Mouse (Mus musculus): ENCODE results near the gene Aldh3b1.

Gene Aldh3b1

DNA sequence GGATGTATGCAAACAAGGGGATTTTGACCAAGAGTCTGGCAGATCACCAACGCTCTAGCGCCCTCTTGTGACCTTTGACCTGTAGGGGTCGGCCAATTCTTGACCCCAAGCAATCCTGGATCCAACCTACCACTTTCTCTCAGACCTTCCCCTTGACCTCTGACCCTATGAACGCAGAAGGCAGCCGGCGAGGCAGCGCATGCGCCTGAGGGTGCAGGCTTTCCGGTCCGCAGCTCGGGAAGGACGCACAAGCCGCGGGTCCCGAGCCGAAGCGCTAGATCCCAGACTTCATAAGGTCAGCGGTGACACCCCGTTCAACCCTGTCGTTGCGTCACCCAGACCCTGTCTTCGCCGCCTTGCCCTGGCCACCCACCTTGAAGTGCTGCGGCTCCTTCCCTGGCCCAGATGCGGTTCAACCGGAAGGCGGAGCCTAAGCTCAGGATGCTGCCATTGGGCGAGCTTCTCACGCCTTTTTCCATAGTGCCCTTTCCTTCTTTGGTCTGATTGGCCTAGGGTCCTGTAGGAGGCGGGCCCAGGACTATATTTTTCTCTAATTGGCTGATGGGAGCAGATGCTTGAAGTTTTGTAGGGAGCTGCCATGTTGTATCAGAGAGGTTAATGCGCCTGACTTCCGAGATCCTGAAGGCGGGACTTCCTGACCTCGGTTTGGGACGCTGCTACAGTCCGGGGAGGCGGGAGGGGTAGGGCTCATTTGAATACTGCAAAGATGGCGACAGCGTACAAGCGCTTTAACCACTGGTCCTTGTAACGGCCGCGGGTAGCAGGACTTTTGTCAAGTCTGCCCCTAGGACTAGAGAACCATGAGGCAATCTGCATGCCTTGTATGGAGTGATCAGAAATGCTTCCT lies 17.0 kb downstream of the Aldh3b1 start, which contains the start of gene Ndufs8:
TSS of gene Ndufs8 (minus strand) at position 438 of the 868 bp plus-strand sequence.
- DNase-seq (ENCODE audit: low read depth, low spot score), result peak; percentile 96

DNA sequence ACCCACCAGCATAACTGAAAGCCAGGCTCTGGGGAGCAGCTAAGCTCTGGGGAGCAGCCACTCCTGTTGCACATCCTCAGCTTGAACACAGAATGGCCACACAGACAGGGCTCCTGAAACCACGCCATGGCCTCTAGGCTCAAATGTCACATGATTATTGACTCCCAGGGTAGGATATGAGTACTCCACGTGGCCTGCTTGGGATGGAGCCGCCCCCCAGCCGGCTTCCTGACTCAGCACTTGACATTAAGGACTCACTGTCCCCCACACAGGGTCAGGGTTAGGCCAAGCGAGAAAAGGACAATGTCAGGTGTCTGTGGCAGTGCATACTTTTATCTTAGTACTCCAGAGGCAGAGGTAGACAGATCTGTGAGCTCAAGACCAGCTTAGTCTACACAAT lies 19.4 kb downstream of the Aldh3b1 start:
- no peak for DNase-seq (ENCODE audit: low read depth, low spot score)

GRCm38 (mm10) chr19:3907876-3908660 lies 21.5 kb downstream of the Aldh3b1 start:
- no peak for DNase-seq (ENCODE audit: low read depth, low spot score)

- no peak for DNase-seq (ENCODE audit: low read depth, low spot score)
These were observed 22.5 kb downstream of the Aldh3b1 start, which contains the start of gene Tcirg1 for GRCm38 (mm10) chr19:3906795-3907786. Gene Tcirg1 (minus strand): TSS chr19:3907133.

- DNase-seq (ENCODE audit: low read depth, low spot score), result no peak
These were observed 23.3 kb downstream of the Aldh3b1 start for GRCm38 (mm10) chr19:3906326-3906725.

GRCm38 (mm10) chr19:3905261-3905969 lies 24.2 kb downstream of the Aldh3b1 start:
- DNase-seq (ENCODE audit: low read depth, low spot score), result no peak

DNA sequence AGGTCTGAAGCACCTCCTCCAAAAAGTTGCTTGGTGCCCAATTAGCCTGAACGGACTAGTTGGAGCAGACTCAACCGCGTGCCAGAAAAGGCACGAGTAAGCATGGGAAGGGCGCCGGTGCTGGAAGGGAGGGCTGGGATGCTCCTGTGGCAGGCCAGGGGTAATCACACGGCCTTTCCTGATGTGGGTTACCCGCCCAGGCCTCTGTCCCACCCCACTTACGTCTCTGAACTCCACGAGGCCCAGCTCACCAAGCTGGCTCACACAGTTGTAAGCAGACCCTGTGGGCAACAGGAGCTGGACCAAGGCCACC lies 25.3 kb downstream of the Aldh3b1 start:
- DNase-seq (ENCODE audit: low read depth, low spot score), result no peak

GRCm38 (mm10) chr19:3903648-3904362 lies 25.8 kb downstream of the Aldh3b1 start:
- no peak for DNase-seq (ENCODE audit: low read depth, low spot score)

DNA sequence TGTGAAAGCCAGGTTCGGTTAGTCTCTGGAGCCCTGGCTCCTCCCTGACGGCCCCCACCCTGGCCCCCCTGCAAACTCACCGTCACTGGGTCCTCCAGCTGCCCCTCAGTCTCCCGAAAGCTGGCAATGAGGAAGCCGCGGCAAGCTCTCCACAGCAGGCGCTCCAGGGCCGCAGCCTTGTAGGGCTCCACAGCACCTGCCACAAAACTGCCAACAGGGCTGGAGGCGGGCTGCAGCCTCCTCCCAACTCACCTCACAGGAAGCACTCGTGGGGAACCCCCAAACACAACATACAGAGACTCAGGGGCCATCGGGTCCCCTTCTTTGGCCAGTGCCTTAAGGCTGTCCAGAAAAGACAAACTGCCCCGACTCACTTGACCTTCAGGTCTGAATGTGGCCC lies 26.6 kb downstream of the Aldh3b1 start:
- DNase-seq (ENCODE audit: low read depth, low spot score), result no peak

GRCm38 (mm10) chr19:3899618-3900017 lies 30.0 kb downstream of the Aldh3b1 start:
- no peak for DNase-seq (ENCODE audit: low read depth, low spot score)

DNA sequence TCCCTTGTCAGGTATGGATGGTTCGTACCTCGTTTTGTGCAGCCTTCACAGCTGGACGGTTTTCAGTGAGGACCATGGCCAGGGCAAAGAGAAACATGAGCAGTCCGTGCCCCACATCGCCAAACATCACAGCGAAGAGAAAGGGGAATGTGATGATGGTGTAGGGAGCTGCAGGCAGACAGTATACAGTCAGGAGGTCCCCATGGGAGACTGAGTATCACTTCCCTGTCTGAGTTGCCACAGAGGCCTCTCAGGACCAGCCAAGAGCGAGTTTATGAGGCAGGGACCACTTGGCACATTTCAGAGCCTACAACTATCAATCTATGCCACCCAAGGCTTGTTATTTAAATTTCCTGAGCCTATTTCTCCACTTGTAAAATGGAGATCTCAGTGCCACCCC lies 30.7 kb downstream of the Aldh3b1 start:
- no peak for DNase-seq (ENCODE audit: low read depth, low spot score)

DNA sequence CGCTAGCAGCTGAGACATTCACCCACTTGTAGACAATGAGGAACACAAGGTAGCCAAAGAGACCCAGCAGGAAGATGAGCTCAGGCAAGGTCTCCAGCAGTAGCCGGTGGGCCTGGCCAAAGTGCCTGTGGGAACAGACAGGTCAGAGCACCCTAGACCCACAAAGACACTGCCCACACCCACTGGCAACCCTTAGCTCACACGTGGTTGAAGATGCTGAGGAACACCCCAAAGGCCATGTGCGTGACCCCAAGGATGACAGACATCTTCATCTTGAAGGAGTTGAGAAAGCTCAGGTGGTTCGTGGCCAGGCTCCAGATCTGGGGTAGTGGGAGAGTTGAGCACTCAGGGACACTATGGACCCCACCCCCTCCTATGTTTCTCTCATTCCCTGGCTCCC lies 32.1 kb downstream of the Aldh3b1 start:
- DNase-seq (ENCODE audit: low read depth, low spot score), result no peak

GRCm38 (mm10) chr19:3896208-3896607 lies 33.4 kb downstream of the Aldh3b1 start:
- DNase-seq (ENCODE audit: low read depth, low spot score), result no peak

GRCm38 (mm10) chr19:3895171-3895631 lies 34.4 kb downstream of the Aldh3b1 start:
- DNase-seq (ENCODE audit: low read depth, low spot score), result no peak

DNA sequence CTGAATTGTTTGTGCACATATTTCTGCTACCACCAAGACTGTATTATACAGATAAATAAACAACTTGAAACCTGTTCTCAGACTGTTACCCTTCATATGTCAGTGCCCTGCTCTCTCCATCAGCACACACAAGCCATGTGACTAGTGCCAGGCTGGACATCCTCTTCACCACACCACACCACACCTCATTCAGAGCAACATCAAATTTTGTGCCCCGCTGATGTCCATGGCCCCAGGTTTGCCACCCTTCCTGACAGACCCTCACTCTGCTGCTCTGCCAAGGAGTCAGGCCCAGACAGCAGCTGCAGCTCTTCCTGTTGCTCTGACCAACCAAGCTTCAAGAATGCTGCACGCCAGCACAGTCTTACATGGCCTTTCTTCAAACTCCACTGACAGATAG lies 35.3 kb downstream of the Aldh3b1 start:
- DNase-seq (ENCODE audit: low read depth, low spot score), result no peak

- DNase-seq (ENCODE audit: low read depth, low spot score), result no peak
These were observed 36.0 kb downstream of the Aldh3b1 start for GRCm38 (mm10) chr19:3893545-3894116.

DNA sequence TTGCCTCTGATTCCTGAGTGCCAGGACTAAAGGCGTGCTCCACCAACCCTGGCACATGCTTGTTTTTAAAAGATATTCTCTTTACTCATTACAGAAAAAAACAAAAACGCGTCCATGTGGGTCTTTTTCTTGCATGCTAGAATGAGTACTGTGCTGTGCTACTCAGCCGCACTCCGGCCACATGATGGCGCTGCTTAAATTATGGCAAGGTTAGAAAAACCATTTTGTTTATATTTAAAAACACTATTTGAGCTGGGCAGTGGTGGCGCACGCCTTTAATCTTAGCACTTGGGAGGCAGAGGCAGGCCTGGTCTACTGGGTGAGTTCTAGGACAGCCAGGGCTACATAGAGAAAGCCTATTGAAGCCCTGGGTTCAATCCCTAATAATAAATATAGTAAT lies 39.4 kb downstream of the Aldh3b1 start:
- no peak for DNase-seq (ENCODE audit: low read depth, low spot score)

- no peak for DNase-seq (ENCODE audit: low read depth, low spot score)
These were observed 40.5 kb downstream of the Aldh3b1 start for GRCm38 (mm10) chr19:3889096-3889495.

DNA sequence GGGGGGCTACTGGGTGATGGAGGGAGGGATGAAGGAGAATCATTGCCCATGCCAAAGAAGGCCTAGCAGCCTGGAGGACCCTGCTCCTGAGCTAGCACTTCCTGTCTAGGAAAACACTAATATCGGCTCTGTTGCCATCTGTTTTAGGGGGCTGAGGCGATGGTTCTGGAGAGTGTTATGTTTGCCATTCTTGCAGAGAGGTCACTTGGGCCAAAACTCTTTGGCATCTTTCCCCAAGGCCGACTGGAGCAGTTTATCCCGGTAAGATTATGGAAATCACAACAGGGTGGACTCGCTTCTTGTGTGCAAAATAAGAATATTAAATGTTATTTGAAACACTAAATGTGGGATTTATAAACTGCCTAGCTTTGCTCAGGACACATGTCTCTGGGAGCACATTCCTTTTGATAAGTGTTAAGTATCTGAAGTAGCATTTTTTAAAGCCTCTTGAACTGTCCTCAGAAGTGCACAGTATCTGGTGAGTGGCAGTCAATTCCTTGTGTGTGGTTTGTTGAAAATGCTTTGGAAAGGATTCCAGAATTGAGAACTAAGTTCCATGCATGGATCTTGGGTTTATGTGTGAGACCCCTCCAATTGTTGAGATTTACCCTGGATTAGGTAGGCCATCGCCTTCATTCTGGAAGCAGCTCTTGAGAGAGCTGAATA lies 45.1 kb downstream of the Aldh3b1 start:
- DNase-seq (ENCODE audit: low read depth, low spot score), result no peak

All from retina, adult 2 months (tissue).